Mouse (Mus musculus) lung, postnatal 14 days (tissue): ENCODE data around the gene Tle6.
"Not testable (repeated sequence)": the region's sequence is repeated elsewhere in the genome, so short reads cannot be mapped to it uniquely, and the experiment has no call there.

Experiments
- DNase-seq: peaks from one replicate; pipeline ENCODE4 v3.0.0; 2021

Tle6 gene

DNA sequence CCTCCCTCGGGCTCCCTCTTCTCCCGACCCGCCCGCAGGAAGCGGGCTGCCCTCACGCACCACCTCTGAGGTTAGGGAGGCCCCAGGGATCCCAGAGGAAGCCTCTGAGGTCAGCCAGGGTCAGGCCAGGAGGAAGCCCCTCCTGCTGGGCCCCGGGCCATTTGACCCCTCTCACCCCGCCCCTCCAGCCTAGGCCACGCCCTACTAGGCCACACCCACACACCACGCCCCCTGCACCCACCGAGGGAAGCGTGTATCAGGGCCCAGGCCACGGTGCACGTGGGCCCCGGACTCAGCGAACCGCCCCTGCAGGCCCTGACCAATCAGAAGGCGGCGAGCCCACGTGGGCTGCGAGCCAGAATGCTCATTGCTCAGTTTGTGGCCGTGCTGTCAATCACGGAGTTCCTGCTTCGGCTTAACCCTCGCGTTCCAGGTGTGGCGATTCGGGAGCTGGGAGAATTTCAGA lies at the start of gene Tle6:
Gene Tle6, minus strand, starts transcription at position 336 of the 466 bp plus-strand sequence.
- peak; percentile 98 for DNase-seq

GRCm38 (mm10) chr10:81648803-81649775 lies 48.2 kb upstream of the Tle6 start, which contains the start of gene Gm10778:
Gene Gm10778, plus strand, starts transcription at chr10:81649059.
- DNase-seq = peak; percentile 90

DNA sequence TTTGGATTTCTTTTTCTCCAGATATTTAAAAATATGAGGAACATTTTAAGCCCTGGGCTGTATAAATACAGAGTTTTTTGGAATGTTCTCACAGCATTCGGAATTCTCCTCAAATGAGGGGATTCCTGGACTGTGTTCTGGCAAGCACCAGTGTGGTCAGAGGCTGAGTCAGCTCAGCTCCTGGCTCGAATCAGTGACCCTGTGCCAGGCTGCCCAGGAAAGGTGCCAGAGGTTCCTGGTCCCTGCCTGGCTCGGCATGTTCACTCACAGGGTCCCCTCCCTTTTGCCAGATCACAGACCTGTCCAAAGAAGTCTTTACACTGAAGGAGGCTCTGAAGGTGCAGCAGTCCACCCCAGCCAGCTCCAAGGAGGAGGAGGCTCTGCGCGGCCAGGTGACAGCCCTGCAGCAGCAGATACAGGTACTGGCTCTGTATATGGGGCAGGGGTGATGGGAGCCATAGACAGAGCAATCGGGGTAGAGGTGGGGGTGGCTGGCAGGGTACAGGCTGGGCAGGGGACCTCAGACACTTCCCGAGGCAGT lies 45.2 kb upstream of the Tle6 start:
- DNase-seq = no peak

DNA sequence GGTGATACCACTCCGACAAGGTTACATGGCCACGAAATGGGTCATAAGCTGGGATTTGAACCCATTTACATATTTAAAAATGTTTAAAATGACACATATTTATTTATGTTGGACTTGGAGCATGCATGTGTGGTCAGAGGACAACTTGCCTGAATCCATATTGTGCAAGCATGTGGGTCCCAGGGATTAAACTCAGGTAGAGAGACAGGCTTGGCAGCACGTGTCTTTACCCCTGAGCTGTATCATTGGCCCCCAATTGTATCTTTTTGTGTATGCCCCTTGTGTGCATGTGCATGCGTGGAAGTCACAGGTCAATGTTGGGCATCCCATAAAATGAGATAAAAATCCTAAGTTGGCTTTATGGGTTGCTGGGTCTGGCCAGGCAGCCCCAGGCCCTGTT lies 44.5 kb upstream of the Tle6 start:
- DNase-seq = no peak

GRCm38 (mm10) chr10:81644716-81645115 lies 43.8 kb upstream of the Tle6 start:
- no peak for DNase-seq

DNA sequence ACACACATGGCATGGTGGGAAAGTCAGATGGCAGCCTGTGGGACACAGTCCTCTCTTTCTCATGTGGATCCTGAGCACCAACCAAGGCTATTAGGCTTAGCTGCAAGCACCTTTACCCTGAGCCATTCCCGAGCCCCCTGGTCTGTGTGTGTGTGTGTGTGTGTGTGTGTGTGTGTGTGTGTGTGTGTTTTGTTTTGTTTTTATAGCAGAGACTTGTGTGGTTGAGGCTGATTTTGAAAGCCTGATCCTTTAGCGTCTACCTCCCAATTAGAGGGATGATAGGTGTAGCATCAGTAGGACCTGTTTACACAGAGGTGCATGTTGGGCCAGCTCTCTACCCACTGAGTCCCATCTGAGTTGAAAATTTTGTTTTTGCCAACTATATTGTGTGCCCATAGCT lies 43.3 kb upstream of the Tle6 start:
- DNase-seq = no peak

DNA sequence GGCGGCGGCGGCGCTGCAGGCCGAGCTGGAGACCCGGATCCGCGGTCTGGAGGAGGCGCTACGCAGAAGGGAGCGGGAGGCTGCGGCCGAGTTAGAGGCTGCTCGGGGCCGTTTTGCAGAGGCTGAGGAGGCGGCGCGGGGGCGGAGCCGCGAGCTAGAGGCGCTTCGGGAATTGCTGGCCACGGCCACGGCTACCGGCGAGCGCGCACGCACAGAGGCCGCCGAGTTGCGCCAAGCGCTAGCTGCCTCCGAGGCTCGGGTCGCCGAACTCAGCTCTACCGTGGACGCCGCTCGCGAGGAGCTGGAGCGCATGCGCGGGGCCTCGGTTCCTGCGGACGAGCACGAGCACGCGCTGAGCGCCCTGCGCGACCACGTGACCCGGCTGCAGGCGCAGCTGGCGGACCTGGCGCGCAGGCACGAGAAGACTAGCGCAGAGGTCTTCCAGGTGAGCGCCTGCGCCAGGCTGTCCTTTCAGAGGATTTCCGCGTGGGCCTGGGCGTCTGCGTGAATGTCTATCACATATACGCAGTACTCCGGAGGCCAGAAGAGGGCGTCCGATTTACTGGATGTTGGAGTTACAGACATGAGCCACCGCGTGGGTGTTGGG lies 42.7 kb upstream of the Tle6 start:
- peak; percentile 95 for DNase-seq

DNA sequence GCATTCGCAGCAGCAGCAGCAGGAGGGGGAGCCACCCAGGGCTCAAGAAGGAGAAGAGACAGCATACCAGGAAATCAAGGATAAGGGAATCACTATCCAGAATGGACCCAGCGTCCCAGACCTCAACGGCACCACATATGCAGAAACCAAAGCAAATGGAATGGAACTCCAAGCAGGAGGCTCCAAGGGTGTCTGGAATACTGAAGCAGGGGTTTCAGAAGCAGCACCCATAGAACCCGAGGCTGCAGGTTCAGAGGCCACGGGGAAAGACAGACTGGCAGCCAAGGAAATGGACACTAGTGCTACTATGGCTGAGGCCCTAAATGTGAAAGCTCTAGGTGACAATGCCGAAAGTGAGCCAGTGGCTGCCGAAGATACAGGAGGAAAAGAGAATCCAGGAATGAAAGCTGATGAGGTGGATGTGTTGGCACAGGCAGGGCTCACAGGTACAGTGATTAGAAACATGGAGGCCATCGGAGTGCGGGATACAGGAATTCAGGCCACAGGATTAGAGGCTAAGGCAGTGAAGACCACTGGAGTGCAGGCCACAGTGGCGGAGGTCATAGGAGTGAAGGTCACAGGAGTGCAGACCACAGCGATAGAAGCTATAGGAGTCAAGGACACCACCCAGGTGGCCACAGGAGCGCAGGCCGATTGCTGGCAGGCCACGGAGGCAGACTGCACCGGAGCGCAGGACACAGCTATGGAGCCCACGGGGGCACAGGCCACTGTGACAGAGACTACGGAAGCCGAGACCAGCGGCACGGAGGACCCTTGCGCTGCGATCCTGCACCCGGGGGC lies 42.0 kb upstream of the Tle6 start:
- no peak for DNase-seq

DNA sequence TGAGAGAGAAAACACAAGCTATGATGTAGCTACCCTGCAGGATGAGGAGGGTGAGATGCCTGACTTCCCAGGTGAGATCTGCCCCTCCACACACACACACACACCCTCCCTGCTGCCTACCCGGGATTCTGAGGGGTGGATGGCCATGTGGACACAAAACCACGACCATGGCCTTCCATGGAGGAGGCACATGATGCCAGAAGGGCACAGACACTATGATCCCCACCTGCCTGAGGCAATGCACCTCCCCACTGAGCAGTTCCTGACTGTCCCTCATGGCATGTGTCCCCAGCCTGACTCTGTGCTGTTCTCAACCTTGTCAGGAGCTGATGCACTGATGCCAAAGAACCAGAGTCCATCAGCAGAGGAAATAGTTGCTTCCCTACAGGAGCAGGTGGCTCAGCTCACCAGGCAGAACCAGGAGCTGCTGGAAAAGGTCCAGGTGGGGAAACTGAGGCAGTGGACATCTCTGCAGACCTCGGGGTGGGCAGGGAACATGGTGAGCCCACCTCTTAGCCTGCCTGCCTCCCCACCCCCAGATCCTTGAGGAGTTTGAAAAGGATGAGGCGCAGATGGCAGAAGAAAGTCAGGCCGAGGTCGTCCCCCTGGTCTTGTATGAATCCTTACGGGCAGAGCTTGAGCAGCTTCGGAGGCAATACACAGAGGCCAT lies 41.2 kb upstream of the Tle6 start:
- no peak for DNase-seq

DNA sequence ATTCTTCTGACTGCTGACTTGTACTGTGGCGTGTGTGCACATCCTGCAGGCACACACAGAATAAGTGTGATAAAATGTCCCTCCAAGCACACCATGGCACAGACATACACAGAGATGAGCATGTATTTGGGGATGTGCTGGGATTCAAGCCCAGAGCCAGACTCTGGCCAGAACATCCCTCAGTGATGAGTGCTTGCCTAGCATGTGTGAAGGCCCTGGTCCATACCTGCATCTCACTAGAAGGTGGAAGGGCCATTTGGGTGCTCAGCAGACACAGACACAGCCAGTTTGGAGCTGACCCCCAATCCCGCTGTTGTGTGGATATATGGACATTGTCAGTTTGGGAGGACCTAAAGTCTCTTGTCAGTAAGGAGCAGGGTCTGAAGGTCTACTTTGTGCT lies 40.7 kb upstream of the Tle6 start:
- DNase-seq = no peak

- DNase-seq = not testable (repeated sequence)
Observed at GRCm38 (mm10) chr10:81640825-81641224, 40.0 kb upstream of the Tle6 start.

- DNase-seq = no peak
Observed at GRCm38 (mm10) chr10:81638101-81638500, 37.2 kb upstream of the Tle6 start.

DNA sequence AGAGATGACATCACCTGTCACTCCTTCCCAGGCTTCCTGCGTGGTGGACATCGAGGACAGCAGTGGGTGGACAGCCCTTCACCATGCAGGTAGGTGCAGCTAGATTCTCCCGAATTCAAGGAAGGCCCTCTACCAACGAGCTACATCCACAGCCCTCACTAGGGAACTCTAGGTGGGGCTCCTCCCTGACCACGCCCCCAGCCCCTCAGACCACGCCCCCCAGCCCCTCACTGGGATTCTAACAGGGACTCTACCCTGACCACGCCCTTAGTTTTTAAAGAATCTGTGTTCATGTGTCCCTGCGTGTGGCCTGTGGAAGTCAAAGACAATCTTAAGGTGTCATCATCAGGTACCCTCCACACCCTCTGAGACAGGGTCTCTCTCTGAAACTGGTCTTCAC lies 35.5 kb upstream of the Tle6 start:
- no peak for DNase-seq

- peak; percentile 85 for DNase-seq
Observed at GRCm38 (mm10) chr10:81633253-81634099, 32.6 kb upstream of the Tle6 start.

DNA sequence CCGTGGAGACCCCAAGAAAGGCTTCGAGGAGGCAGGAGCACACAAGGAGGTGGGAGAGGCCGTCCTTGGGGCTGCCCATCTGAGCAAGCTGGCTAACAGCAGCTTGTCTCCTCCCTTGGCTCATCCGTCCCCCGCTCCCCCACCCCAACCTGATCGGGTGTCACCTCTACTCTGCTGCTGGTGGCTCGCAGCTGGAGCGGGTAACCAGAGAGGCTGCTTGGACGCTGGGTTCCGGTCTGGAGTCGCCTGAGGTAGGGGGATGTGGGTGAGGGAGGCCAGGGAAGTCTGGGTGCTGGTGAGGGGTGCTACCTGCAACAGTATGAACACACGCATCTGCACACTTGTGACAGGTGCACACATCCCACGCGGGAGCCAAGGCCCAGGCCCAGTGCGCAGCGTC lies 27.5 kb upstream of the Tle6 start, which contains the start of gene Ankrd24:
Gene Ankrd24, plus strand, starts transcription at position 151 of the 400 bp plus-strand sequence.
- DNase-seq = no peak

DNA sequence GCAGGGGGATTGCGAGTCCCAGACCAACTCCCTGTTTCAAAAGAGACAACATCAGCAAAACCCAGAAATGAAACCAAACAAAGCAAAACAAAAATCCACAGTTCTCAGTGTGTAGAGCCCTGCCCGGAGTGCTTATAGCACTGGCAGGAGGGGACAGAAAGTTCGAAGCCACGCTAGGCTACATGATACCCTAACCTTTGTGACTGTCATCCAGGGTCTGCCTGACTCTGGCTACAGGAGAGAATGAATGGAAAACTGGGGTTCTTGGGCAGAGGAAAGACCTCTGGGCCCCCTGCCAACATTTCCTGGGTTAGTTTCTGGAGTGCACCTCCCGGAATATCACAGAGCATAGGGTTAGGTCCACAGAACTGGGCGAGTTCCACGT lies 27.0 kb upstream of the Tle6 start:
- DNase-seq = peak; percentile 28

DNA sequence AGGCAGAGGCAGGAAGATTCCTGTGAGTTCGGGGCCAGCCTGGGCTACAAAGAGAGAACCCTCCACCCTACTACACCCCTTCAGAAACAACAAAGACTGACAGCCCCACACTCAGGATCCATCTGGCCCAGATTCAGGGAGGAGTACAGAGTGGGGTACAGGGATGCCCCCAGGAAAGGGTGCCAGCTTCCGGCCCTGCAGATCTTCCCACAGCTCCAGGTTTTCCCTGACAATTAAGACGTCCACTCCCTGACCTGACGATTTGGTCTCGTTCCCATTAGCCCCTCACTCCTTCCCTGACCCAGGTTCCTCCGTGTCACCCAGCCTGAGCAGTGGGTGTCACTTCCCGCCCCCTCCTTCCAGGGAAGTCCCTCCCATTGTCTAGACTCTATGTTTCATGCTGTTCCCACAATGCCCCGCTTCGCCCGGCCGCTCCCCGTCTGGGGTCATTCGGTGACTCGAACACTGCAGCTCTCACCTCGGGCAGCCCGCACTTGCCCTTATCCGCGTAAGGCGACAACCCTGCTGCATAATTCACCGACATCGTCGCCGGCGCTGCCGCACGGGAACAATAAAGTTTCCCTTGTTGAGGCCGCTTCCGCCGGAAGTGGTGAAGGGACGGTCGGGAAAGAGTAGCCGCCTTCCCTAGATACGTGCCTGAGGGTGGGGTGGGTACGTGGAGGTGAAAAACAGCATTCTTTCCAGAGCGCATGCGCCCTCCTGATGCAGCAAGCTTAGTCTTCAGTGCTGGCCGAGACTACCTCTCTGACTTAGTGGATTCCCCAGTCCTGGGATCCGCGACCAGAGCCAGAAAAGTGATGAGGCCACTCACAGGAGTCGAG lies 26.3 kb upstream of the Tle6 start, which contains the start of gene Sirt6:
Gene Sirt6, minus strand, starts transcription at position 804 of the 842 bp plus-strand sequence.
- peak; percentile 93 for DNase-seq

GRCm38 (mm10) chr10:81626101-81626993 lies 25.5 kb upstream of the Tle6 start:
- no peak for DNase-seq

DNA sequence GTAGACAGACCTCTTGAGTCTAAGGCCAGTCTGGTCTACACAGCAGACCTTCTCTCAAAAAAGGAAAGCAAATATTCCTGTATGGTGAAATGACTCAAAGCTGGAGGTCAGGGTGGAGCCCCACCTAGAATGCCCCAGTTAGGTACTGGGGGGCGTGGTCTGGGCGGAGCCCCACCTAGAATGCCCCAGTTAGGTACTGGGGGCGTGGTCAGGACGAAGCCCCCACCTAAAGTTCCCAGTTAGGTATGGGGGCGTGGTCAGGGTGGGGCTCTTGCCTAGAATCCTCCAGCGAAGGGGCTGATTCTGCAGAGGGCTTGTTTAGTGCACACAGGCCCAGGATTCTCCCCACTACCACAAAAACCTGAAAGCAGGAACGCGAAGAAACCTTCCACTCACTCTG lies 22.6 kb upstream of the Tle6 start:
- no peak for DNase-seq
